Mouse (Mus musculus) cerebellum, adult (tissue): Measurements from ENCODE around the gene Zwilch.
"Not testable (repeated sequence)": the region's sequence is repeated elsewhere in the genome, so short reads cannot be mapped to it uniquely, and the experiment has no call there.

Experiments
- ATAC-seq: cut with Nextera tagmentation; 2 replicates; pipeline ENCODE4 v1.9.2; 2017; ENCODE audit warnings: mild to moderate bottlenecking, moderate library complexity, mixed read lengths; ENCODE audit not compliant: insufficient number of reproducible peaks, low FRiP score, low TSS enrichment

Gene Zwilch

GRCm38 (mm10) chr9:64183295-64183694, 10.4 kb upstream of the Zwilch start:
- not testable (repeated sequence) for ATAC-seq

GRCm38 (mm10) chr9:64178974-64179646, 6.2 kb upstream of the Zwilch start, which contains the start of gene Snapc5:
Gene Snapc5, plus strand, starts transcription at chr9:64179274.
- peak; percentile 66; the same call in 1 of the 2 replicates for ATAC-seq

- ATAC-seq = 0 out of 2 replicates have a peak, but pooled peaks have one; percentile 15
Measured at GRCm38 (mm10) chr9:64178610-64178973, 5.7 kb upstream of the Zwilch start.

DNA sequence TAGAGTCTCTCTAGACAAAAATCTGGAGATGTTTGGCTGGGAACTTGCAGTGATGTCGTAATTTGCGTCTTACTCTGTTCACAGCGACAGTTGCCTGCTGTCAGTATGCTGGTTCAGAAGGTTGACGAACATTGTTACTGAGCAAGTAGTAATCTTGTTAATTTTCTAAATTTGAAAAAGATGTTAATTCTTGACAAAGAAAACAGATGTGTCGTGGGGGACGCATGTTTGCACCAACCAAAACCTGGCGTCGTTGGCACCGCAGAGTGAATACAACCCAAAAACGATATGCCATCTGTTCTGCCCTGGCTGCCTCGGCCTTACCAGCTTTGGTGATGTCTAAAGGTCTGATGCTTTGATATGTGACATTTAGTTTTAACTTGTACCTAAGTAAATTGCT, 2.5 kb upstream of the Zwilch start:
- ATAC-seq = no peak

DNA sequence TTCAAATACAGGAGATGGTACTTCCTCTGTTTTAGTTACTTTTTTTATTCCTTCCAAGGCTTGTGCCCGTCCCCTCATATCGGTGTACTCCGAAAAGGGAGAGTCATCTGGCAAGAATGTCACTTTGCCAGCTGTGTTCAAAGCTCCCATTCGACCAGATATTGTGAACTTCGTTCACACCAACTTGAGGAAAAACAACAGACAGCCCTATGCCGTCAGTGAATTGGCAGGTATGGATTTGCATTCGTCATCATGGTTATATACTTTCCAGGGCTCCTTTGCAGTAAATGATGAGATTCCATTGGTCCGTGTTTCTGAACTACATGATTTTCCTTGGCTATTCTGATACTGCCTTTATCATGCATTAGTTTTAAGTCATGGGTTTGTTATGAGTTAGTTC, 1.9 kb upstream of the Zwilch start:
- ATAC-seq = no peak

GRCm38 (mm10) chr9:64174341-64174740, 1.4 kb upstream of the Zwilch start:
- ATAC-seq = no peak

DNA sequence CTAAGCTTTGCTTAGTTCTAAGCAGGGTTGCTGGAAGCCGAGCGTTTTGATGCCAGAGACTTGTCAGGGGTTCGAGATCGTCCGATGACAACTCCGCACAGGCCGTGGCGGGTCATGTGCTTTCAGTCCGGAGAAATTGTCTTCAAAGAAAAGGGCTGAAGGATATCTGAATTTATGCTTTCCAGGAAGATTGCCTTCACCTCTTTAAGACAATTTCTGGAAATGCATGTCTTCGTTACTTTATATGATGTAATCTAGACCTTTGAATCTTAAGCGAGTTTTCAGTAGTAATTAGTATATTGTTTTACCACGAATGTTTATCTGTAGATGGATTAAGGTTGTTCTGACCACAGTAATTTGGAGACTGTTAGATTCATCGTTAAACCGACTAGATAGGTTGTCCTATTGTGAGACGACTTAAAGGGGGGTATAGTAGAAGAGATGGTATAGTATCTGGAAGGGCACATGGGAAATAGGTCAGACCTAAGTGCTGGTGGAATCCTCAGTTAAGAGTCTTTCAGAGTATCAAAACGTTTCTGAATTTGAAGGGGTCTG, 839 bp upstream of the Zwilch start:
- no peak for ATAC-seq

GRCm38 (mm10) chr9:64172145-64172815, 624 bp downstream of the Zwilch start:
- ATAC-seq = 0 out of 2 replicates have a peak, but pooled peaks have one; percentile 26

- ATAC-seq = not testable (repeated sequence)
Measured at GRCm38 (mm10) chr9:64169967-64170366, 2.9 kb downstream of the Zwilch start.

- no peak for ATAC-seq
Measured at GRCm38 (mm10) chr9:64160471-64160870, 12.4 kb downstream of the Zwilch start.

GRCm38 (mm10) chr9:64156641-64157040, 16.3 kb downstream of the Zwilch start:
- ATAC-seq = no peak

- no peak for ATAC-seq
Measured at GRCm38 (mm10) chr9:64139879-64140278, 33.0 kb downstream of the Zwilch start.

DNA sequence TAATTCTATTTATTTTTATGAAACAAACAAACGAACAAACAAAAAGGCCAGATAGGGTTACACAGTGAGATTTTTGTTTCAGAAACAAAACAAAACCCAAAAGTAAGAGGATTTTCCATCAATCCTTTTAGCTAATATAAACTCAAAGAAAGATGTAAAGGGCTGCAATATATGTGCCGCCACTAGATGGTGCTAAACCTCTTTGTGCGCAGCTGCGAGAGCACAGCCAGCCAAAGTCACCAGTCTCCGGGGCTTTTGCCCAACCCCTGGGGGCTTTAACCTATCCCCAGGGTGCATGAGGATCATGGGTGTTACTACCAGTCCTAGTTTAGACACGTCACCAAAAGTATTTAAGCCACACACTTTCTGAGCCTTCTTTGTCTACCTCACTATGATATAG, 34.0 kb downstream of the Zwilch start:
- not testable (repeated sequence) for ATAC-seq

GRCm38 (mm10) chr9:64131623-64132022, 41.3 kb downstream of the Zwilch start:
- ATAC-seq = no peak

GRCm38 (mm10) chr9:64126121-64126520, 46.8 kb downstream of the Zwilch start:
- ATAC-seq = no peak

- no peak for ATAC-seq
Measured at GRCm38 (mm10) chr9:64125307-64125706, 47.6 kb downstream of the Zwilch start.

DNA sequence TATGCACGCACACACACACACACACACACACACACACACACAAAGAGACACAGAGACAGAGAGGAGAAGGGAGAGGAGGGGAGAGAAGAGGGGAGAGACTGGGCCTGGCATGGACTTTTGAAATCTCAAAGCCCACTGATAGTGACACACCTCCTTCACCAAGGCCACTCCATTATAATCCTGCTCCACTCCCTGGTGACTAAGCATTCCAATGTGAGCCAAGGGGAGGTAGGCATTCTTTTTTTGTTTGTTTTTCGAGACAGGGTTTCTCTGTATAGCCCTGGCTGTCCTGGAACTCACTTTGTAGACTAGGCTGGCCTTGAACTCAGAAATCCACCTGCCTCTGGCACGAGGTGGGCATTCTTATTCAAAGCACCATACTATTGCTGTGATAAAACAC, 48.1 kb downstream of the Zwilch start:
- not testable (repeated sequence) for ATAC-seq

GRCm38 (mm10) chr9:64122601-64123000, 50.3 kb downstream of the Zwilch start:
- ATAC-seq = no peak

DNA sequence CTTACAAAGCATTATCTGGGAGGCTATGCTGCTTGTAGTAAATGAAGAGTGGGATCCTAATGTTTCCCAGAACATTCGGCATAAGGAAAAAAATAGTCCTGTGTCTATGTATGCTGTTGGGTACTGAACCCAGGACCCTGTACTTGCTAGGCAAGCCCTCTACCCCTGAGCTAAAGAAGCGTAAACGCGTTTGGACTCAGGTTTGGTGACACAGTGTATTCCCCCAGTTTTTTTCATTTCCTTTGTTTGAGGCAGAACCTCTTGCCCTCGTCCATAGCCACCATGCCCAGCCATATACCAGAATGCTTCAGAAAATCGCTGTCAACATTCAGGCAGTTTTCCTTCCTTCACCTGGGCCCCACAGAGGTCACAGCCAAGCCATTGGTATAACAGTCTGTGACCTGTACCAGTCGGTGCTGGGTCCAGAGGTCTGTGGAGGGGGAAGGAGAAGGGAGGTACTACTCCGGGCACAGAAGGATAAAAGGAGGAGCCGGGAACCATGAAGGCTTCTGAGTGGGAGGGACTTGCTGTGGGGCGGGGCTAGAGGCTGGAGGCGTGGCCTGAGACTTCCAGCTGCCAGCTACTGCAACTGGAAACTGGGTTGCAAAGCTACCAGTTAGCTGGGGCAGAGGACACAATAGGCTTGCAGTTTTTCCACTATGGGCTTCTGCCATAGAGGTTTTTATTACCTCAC, 52.2 kb downstream of the Zwilch start:
- ATAC-seq = no peak

DNA sequence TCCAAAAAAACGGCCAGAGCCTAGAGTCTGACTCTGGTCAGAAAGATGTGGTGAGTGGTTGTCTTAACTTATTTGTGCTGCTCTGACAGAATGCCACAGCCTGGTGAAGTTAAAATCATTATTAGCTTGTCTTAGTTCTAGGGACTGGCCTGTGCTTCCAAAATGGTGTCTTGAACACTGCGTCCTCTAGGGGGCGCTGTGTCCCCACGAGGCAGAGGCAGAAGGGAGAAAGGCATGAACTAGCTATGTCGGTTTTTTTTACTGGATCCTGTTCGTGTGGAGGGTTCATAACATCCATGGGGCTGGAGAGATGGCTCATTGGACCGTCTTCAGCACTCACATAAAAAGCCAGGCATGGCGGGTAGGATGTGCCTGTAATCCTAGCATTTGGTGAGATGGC, 53.0 kb downstream of the Zwilch start:
- ATAC-seq = no peak

DNA sequence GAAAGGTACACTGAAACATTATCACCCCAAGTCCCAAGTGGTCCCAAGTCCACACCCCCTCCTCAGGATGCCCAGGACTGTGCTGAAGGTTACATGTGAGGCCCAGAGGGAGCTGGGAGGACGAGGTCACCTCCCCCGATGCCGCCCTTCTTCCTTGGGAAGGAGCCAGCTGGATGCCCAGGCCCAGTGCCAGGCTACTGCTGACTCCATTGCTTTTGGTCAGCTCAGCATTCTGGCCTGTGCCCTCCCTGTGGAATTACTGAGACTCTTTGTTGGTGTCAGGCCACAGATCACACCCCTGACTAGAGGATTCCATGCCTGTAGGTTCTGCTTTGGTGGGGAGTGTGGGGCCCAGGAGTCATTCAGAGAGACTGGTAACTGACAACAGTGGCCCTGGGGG, 56.0 kb downstream of the Zwilch start, which contains the start of gene Lctl:
Gene Lctl, plus strand, starts transcription at position 272 of the 400 bp plus-strand sequence.
- ATAC-seq = no peak
